Mouse (Mus musculus): Measurements from ENCODE around the gene Fuom.

The Fuom gene

DNA sequence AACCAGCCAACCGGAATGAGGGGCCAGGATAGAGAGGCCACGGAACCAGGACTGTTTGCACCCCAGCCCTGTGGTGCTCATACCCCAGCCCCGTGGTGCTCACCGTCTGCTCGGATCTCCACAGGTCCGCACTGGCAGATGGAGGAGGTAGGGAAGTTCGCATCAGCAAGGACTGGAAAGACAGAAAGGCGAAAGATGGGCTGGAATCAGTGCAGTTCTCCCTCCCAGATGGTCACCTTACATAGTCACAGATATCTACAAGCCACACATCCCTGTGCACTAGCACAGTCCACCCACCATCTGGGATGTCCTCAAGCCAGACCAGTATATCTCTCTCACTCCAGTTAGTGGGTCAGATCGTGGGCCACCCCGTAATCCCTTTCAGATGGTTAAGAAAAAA, 743 bp downstream of the Fuom start:
- no peak for DNase-seq (ENCODE audit: low spot score)

DNA sequence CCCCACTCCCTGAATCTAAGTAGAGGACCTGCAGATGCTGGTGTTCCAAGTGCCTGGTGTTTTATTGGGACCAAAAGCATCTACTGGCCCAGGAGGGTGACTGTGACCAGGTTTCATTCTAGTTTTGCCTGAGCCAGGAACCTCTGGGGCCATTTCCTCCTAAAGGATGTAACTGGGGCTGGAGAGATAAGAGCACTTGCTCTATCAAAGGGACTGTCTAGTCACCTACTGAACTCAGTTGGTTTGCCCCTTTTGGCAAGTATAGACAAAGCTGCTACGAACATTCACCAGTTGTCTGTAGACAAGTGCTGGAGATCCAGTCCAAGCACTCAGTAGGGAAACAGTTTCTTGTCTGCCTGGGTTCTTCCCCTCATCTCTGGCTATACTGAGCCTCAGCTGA, 3.8 kb downstream of the Fuom start:
- no peak for DNase-seq (ENCODE audit: low spot score)

DNA sequence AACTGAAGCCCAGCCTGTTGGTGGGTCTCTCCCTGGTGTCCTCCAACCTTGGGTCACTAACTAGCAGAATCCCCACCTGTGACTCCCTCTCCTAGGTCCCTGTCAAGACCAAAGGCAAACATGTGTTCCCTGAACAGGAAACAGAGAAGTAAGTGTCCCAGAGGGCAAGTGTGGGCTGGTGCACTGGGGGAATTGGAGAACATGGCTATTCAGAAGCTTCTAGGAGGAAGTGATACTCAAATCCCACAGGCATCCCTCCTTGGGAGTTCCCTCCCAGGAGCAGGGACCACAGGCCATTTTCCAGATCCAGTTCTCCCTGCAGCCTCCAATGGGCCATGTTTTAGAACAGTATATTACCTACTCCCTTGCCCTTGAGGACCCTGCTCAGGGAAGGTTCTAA, 6.2 kb downstream of the Fuom start:
- no peak for DNase-seq (ENCODE audit: low spot score)

DNA sequence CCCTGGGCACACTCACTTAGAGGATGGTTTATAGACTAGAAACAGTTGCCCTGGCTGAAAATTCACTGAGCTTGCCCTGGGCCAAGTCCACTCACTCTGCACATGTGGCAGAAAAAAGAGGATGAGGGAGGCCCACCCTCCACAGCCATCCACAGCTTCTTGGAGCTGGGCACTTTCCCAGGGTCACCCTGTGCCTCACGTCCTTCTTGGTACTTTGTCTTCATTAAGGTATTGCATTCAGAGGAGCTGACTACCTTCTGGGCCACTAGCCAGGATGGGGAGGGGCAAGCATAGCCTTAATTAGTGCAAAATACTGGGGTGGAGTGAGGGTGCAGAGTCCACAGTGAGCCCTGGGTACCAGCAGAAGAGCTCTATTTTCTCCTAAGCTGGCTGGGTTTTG, 6.7 kb downstream of the Fuom start:
- DNase-seq (ENCODE audit: low spot score) = no peak

DNA sequence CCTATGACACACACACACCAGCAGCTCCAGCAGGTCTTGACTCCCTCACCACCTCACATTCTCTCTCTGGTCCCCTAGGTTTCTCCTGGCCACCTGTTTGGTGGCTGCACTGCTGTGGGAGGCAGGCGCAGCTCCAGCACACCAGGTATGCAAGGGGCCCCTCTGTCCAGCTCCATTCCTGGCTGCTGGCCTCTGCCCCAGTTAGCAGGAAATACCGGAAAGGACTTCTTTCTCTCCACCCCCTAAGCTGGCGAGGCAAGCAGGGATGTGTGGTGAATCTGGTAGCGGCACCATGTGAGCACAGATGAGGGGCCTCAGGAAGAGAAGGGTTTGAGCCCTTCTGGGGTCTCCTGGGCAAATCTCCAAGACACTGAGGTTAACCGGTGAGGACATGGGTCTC, 7.3 kb downstream of the Fuom start:
- DNase-seq (ENCODE audit: low spot score) = no peak

DNA sequence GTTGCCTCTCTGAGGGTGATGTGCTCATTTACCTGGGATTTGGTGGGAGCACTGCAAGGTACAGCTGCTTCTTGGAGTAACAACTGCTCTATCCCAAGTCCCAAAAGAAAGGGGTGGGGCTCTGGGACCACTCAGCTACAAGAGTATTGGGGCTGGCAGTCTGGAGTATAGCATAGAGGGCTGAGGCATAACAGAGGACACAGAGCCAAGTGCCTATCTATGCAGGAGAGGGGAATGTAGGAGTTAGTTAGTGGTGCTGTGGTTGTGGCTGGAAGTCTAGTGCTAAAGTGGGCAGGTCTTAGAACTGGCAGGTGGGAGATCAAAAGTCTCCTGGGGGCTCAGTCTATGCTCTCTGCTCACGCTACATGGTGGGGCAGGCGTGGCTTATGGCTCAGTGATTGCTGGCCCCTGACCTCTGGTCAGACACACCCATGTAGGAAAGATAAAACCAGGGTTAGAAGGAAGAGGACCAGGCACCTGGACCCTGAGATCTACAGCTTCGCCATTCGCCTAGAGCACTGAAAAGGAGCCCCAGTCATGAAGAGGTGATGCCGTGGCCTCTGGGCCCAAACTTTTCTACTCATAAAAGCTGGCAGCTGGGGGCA, 9.2 kb downstream of the Fuom start, which contains the start of gene Prap1:
Gene Prap1, plus strand, starts transcription at position 472 of the 605 bp plus-strand sequence.
- DNase-seq (ENCODE audit: low spot score) = no peak

DNA sequence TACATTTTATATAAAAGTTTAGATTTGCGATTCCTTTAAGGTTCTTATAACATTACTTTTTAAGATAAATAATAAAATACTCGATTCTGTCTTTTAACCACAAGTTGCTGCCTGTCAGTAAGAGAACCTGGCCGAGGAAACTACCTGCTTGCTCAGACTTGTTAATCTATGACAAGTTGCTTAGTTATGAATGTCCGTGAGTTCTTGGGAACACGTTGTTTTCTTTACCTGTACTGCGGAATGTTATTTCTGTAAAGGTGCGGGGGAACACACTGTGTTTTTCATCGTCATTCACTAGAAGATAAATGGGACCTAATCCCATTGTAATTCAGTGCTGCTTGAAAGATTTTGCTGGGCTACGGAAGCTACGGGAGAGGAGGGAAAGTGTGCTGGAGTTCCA, 11.6 kb downstream of the Fuom start:
- no peak for DNase-seq (ENCODE audit: low spot score)

DNA sequence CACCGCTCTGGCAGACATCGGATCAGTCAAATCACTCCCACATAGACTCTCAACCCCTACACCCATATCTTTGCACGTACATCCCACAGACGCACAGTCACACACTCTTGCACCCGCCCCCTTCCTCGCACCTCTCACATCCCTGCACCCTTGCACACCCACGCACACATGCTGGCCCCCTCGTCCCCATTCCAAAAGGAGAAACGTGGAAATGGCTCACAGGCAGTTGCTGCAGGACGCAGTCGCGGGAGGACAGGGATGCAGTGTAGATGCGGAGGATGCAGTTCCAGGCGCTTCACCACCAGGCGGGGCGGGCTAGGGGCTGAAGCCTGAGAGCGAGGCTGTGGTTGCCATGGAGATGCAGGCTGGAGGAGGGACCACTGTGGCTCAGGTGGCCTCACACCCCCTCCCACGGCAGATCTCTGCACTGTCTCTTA, 20.0 kb downstream of the Fuom start, which contains the start of gene Caly:
Gene Caly, minus strand, starts transcription at position 307 of the 437 bp plus-strand sequence.
- DNase-seq (ENCODE audit: low spot score) = peak; percentile 74

DNA sequence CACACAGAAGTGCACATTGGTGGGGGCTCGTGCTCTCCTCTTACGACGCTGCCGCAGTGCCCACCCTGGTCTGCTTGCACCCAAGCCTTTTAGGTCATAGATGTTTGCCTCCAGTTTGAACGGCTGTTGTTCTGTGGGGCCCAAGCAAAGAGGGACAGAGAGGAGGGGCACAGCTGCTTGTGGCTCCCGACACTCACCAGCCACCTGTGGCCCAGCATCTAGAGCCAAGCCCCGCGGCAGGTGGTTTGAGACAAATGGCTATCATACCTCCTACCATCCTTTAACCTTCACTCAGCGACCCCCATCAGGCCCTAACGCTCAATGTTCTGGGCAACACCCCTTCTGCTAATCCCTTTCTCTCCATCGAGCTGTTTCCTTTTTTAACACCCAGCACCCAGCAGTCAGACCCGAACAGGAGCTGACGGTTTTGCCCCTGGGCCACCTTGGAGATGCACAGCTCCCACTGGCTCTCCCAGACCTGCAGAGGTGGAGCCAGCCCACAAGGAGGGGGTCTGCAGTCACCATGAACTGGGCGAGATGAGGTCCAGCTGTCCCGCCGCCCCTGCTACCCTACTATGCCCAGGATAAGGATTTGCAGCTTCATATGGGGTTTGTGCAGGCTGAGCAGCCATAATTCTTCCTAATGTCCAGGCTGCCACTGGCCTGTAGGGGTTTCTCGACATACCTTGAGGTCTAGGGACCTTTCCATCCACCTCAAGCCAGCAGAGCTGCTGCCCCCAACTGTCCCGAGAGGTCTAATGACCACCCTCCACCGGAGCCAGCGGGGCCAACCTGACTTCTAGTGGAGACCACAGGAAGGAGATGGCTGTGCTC, 20.6 kb downstream of the Fuom start:
- no peak for DNase-seq (ENCODE audit: low spot score)

DNA sequence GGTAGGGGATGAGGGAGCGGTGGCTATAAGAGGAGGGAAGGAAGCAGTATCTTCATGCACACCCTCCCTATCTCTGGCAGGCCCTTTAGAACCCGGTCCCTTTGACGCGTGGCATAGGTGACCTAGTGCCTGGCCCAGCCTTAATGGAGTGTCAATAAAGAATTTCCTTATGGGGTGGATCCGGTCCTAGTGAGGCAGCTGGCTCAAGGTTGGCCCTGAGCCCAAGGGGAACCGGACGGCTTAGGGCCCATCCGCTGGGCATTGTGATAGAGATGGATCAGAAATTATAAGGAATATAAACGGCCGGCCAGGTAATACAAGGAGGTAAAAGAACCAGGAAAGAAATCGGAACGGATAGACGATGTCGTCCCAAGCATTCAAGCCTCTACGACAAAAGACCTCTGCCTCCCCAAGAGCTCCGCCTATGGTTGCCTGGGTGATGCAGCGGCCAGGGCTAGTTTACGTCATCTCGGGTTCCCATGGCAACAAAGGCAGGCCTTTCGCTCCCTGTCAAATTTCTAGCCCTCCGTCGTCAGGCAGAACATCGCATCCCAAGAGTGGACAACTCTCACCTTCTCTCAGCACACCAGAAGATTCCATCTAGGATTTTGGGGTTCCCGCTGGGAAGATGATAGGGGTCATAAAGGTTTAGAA, 21.6 kb downstream of the Fuom start:
- peak; percentile 69 for DNase-seq (ENCODE audit: low spot score)

DNA sequence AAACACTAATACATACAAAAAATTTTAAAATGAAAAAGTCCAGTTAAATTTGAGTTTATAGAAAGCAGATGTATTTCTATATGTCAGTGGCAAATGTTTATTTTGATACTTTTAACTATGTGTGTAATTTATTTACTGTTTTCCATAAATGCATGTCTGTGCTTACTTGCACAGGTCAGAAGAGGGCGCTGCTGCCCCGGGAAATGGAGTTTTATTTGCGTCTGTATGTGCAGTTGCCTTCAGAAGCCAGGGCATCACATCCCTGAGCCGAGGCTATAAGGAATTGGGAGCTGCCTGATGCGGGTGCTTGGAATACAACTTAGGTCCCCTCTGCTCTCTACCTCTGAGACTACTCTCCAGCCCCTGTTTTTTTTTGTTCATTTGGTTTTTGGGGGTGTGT, 23.5 kb downstream of the Fuom start:
- DNase-seq (ENCODE audit: low spot score) = peak; percentile 76

DNA sequence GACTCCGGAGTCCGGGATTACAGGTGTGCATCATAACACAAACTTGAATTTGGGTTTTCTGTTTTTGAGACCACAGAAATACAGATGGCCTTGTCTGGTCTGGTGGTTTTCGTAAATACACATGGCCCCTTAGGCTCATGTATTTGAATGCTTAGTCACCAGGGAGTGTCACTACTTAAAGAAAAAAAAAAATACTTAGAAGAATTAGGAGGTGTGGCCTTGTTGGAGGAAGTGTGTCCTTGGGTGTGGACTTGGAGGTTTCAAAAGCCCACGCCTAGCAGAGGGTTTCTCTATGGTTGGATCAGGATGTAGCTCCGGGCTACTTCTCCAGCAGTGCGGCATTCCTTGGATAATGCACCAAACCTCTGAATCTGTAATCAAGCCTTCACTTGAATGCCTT, 24.5 kb downstream of the Fuom start:
- no peak for DNase-seq (ENCODE audit: low spot score)

DNA sequence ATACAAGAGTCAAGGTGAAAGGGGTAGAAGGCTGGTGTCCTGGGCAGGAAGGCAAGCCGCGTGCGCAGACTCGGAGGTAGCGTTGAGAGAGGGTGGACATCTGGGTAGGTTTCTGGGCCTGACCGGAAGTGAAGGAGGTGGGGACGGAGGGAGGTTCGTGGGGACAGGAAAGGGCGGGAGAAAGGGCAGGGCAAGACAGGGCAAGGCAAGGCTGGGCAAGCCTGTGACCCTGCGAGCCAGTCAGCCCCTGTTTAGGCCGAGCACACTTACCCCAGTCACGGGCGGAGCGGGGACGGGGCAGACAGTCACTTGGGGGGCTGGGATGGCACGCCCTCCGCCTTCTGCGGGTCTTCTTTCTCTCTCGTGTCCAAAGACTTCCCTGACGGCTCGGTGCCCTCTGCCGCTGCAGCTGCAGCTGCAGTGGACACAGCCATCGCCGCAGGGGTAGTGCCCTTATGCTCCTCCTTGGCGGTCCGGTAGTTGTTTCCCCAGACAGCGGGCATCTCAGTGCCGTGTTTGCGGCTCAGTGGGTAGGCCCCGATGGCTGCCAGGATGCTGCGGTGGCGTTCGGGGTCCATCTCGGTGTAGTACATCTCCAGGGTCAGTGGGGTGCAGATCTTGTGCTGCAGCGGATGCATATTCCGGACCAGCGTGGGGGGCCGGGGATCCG, 32.1 kb downstream of the Fuom start:
- DNase-seq (ENCODE audit: low spot score) = no peak

DNA sequence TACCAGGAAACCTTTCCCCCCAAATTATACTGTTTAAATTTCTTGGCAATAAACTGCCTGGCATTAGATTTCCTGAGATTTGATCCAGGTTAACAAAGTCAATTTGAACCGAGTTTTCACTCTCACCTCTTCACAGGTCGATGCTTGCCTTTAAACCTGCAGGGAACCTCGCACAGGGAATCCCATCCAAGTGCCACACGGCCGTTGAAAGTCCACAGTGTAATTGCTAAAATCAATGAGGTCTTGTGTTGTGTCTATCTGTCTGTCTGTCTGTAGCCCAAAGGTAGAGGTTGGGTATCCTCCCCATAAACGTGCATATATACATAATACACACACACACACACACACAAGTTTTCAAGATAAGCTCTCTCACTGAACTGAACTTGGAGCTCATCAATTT, 34.8 kb downstream of the Fuom start:
- no peak for DNase-seq (ENCODE audit: low spot score)

DNA sequence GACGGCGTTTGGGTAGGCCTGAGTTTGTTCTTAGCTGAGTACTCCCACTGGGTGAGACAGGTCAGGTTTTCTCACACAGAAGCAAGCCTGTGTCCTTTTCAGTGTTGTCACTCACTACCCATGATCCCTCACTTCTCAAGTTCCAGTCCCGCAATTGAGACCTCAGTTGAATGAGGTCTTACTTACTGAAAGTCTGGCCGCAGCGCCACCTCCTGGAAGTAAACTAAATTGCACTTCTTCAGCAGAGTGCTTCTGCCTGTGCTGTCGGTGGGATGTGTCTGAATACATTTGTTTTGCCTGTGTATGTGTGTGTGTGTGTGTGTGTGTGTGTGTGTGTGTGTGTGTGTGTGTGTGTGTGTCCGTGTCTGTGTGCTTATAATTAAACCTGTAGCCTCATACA, 39.1 kb downstream of the Fuom start:
- peak; percentile 85 for DNase-seq (ENCODE audit: low spot score)

DNA sequence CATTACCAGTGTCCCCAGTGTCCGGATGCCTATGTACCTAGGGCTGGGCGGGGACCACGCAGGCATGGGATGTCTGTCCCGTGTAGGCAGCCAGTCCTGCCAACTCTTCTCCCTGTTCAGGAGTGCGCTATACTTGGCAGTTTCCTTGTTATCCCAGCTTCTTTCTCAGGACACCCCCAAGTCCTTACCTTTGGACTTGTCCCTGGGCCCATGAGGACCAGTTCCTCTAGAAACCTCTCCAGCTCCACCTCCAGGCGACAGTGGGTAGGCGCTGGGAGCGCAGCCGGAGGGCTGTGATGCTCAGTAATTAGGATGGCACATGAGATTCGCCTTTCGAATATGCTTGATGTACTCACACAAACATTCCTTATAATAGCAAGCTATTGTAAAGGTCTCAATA, 39.9 kb downstream of the Fuom start:
- DNase-seq (ENCODE audit: low spot score) = peak; percentile 66

DNA sequence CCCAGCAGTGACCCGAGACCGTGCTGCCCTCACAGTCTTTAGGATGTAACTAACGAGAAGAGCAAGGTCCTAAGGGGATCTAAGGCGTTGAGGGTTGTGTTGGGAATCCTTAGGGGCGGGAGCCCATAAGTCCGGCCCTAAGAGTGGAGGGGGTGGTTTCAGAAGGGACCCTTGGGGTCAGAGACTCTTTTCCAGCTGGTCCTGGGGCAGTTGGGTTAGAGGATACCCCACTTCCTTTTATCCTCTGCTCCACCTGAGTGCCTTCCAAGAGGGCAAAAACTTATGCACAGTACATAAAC, 40.5 kb downstream of the Fuom start:
- no peak for DNase-seq (ENCODE audit: low spot score)

DNA sequence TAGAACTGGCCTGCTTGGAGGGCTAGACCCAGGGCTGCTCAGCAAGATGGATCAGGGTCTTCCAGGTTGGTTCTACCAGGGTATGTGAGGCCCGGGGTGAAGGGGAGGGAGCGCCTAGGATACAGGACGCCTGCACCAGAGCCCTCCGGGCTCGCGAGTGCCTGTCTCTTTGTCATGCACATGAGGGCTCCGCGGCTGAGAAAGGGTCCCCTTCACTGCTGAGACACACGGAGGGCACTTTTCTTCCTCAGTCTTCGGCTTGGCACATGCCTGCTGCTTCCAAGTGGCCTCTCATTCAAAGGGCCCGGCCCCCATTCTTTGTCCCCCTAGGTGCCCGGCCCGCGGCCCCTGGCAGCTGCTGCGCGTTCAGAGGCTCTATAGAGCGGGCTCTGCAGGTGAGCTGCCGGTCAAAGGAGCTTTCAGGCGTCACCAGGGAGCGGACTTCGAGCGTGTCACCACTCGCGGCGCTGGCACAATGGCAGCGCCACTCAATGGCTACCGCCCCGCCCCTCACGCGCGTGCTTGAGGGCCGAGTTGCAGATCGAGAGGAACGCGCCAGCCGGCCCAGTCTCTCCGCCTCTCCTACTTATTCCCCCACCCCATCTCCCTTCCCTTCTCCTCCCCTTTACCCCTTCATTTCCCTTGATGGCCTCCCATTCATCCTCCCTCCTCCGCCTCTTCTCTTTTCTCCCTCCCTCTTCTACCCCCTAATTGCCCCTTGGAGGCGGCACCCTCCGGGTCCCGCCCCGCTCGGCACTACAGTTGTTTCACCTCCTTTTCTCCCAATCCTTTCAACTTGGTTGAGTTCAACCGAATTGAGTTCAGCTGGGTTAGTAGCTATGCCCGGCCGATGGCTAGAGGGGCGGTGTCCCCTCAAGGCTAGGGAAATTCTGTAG, 41.1 kb downstream of the Fuom start:
- DNase-seq (ENCODE audit: low spot score) = peak; percentile 54

DNA sequence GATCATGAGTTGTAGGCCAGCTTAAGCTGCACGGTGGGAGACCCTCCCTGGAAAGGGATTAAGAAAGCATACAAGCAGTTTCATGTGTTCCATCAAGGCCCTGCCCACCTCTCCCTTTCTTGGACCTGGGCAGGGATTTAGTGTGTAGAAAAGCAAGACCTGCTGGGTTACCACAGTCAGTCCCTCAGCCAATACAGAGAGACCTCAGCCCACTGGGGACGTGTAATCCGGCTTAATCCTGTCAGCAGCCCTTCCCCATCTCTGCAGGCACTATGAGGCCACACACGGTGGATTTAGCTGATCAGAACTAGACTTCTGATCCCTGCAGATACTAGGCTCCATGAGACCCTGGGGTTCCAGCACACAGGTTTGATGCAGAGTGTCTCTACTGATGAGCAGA, 42.6 kb downstream of the Fuom start:
- DNase-seq (ENCODE audit: low spot score) = no peak

DNA sequence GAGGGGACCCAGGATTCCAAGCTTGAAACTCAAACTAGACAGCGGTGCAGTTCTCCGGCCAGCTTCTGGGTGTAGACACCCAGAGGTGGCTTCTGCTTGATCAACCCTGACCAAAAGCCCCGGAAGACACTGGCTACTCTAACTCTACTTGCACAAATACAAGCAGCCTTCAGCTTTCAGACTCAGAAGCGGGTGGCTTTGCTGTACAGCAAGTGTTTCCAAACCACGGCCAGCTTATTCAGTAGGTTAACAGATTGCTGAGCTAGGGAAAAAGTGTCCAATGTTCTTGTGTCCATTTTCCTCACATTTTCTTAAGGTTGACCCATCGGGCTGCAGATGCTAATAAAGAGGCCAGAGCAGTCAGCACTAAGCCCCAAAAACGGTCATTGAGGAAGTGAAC, 43.7 kb downstream of the Fuom start:
- DNase-seq (ENCODE audit: low spot score) = no peak
